Mouse (Mus musculus): ENCODE measurements at regions not wholly inside any gene's neighbourhood (a gene's known extent, or its start where the extent isn't known, plus 50 kb on each side); places are given as distances from the start of the nearest gene placed in this dataset.

- TF ChIP-seq MAX (IDR thresholded peaks at IDR 0.05; ENCODE audit: low read length) = no peak
- no peak for TF ChIP-seq CTCF (conservative IDR thresholded peaks at IDR 0.05 in 1 of 2, IDR thresholded peaks at IDR 0.05 in 1 of 2; ENCODE audit: low read depth in 2 of 2, low read length in 2 of 2)
- no peak for TF ChIP-seq NRF1 (IDR thresholded peaks at IDR 0.05; ENCODE audit: low read depth, low read length)
- TF ChIP-seq ELF1 (IDR thresholded peaks at IDR 0.05; ENCODE audit: low read depth, low read length) = no peak
- TF ChIP-seq TCF12 (IDR thresholded peaks at IDR 0.05; ENCODE audit: low read depth, low read length) = no peak
These were observed 54.0 kb upstream of the Shh start for GRCm38 (mm10) chr5:28520800-28521707.
